19 mouse cellular contexts compared by ENCODE assay signal in genomic region chr17:13877460-13877859, GRCm38 (mm10).
DNase-seq lines count a peak whose midpoint lies in the region; ATAC-seq and TF ChIP-seq lines count a peak whose summit lies in the region.
"Had no signal": no experiment of that assay in that cellular context is flagged by ENCODE, and none has a peak within 500 bp of the region (broad histone marks: within the 10 kb centered on the region; RNA-seq: fewer than 3 reads in every experiment).

No protein-coding gene starts in this region.

- intact Hi-C loops in gastrocnemius, adult 2 months (cut with DNase I), result no loop called here

- peak overlapping the region; percentile 68 for H3K4me3 ChIP-seq in gastrocnemius, adult 2 months
- H3K4me3 ChIP-seq in lung, postnatal 0 days (ENCODE audit: low read depth, low read length), result no peak overlapping the region
- H3K4me3 ChIP-seq: forebrain, embryonic 12.5 days; limb, embryonic 10.5 days; midbrain, embryonic 10.5 days; neural tube, embryonic 12.5 days had no signal

- peaks cover 6% of the 10 kb centered on the region; the same call in 1 of the 2 replicates for H3K36me3 ChIP-seq in lung, postnatal 0 days (ENCODE audit: insufficient read depth, low read length)

- no peak overlapping the region for H3K4me2 ChIP-seq in lung, postnatal 0 days (replicated peaks; ENCODE audit: low read depth, low read length)
- H3K4me2 ChIP-seq: forebrain, embryonic 12.5 days; liver, embryonic 11.5 days; neural tube, embryonic 12.5 days had no signal

- no peak for TF ChIP-seq EP300 in lung, postnatal 0 days (IDR thresholded peaks at IDR 0.05)

- H3K9me3 ChIP-seq in lung, postnatal 0 days (ENCODE audit: low read length), result no peaks in the 10 kb centered on the region
- H3K9me3 ChIP-seq: limb, embryonic 10.5 days; midbrain, embryonic 10.5 days; neural tube, embryonic 12.5 days had no signal

- no peaks in the 10 kb centered on the region; the same call in 1 of the 2 replicates for H3K4me1 ChIP-seq in lung, postnatal 0 days (ENCODE audit: insufficient read depth, low read depth, low read length)
- H3K4me1 ChIP-seq: forebrain, embryonic 12.5 days; limb, embryonic 10.5 days; midbrain, embryonic 10.5 days; neural tube, embryonic 12.5 days had no signal

- DNase-seq in gastrocnemius, adult 2 months, result no peak
- DNase-seq in gastrocnemius, postnatal 4 days (ENCODE audit: low spot score in 2 of 2), result no peak
- DNase-seq in kidney, adult 8-10 months, result peak; percentile 8 to 47
- no peak for DNase-seq in kidney, adult 18-20 months
- DNase-seq in lung, postnatal 0 days (ENCODE audit: low spot score), result no peak
- no peak for DNase-seq in lung, postnatal 4 days
- DNase-seq: cerebellum, adult 2 months; cerebellum, postnatal 36 days; gastrocnemius, postnatal 10 days; lung, adult 2 months; lung, postnatal 36 days; thymus, postnatal 36 days had no signal

- peak overlapping the region; percentile 86 for H3K27ac ChIP-seq in gastrocnemius, adult 2 months
- H3K27ac ChIP-seq in lung, postnatal 0 days (ENCODE audit: low read length), result no peak overlapping the region
- H3K27ac ChIP-seq: forebrain, embryonic 12.5 days; limb, embryonic 10.5 days; midbrain, embryonic 10.5 days; neural tube, embryonic 12.5 days had no signal

- ATAC-seq in lung, postnatal 0 days, result no peak
- no peak for ATAC-seq in megakaryocyte-erythroid progenitor cell, adult 5-6 weeks (replicated peaks; ENCODE audit: low FRiP score, low TSS enrichment, poor library complexity, severe bottlenecking)

- no peak overlapping the region for H3K9ac ChIP-seq in lung, postnatal 0 days (replicated peaks; ENCODE audit: low read depth)
- H3K9ac ChIP-seq: forebrain, embryonic 12.5 days; neural tube, embryonic 12.5 days had no signal

- no peaks in the 10 kb centered on the region for H3K27me3 ChIP-seq in lung, postnatal 0 days (replicated peaks; ENCODE audit: insufficient read depth, low read length)
- H3K27me3 ChIP-seq: CH12.LX; forebrain, embryonic 12.5 days; neural tube, embryonic 12.5 days had no signal

- peak; percentile 14; the same call in 1 of the 2 replicates for TF ChIP-seq CTCF in gastrocnemius, adult 2 months (IDR thresholded peaks at IDR 0.05)
- peak; percentile 20 for TF ChIP-seq CTCF in lung, postnatal 0 days (IDR thresholded peaks at IDR 0.05)

Comparison
In these comparisons a context has a peak if more than half of its experiments do, and no peak if none do; other contexts are left out.
1. DNase-seq: peak in kidney, adult 8-10 months (2 of 2); none in gastrocnemius, adult 2 months (single experiment), gastrocnemius, postnatal 4 days (0 of 2), kidney, adult 18-20 months (single experiment), lung, postnatal 0 days (single experiment) and lung, postnatal 4 days (0 of 2).